8 mouse cellular contexts compared by ENCODE assay signal in genomic region chr19:6401951-6402350, GRCm38 (mm10). TPM values are rescaled to one million over a fixed set of nuclear protein-coding genes. Genes with fewer than 3 reads are reported as not detected.
A peak's percentile ranks its signal among the peaks of the same experiment; 100 is the strongest.
DNase-seq lines count a peak whose midpoint lies in the region; ATAC-seq and TF ChIP-seq lines count a peak whose summit lies in the region.

No protein-coding gene starts in this region.

- H3K27ac ChIP-seq in ES-Bruce4 (ENCODE audit: insufficient read depth, low read length): no peak overlapping the region
- no peak overlapping the region; the same call in 1 of the 2 replicates for H3K27ac ChIP-seq in forebrain, embryonic 10.5 days
- no peak overlapping the region for H3K27ac ChIP-seq in hindbrain, embryonic 16.5 days (ENCODE audit: low read depth, low read length)
- H3K27ac ChIP-seq in liver, embryonic 12.5 days: peak overlapping the region; percentile 73
- no peak overlapping the region for H3K27ac ChIP-seq in neural tube, embryonic 14.5 days (ENCODE audit: low read depth, low read length)

- no peaks in the 10 kb centered on the region for H3K9me3 ChIP-seq in ES-Bruce4 (replicated peaks; ENCODE audit: control insufficient read depth, insufficient read depth, low read length, poor library complexity, severe bottlenecking)
- H3K9me3 ChIP-seq in forebrain, embryonic 10.5 days: no peaks in the 10 kb centered on the region
- no peaks in the 10 kb centered on the region for H3K9me3 ChIP-seq in hindbrain, embryonic 16.5 days (ENCODE audit: control insufficient read depth, low read length)
- no peaks in the 10 kb centered on the region for H3K9me3 ChIP-seq in liver, embryonic 12.5 days (replicated peaks)
- no peaks in the 10 kb centered on the region for H3K9me3 ChIP-seq in neural tube, embryonic 14.5 days (ENCODE audit: control insufficient read depth, low read length)

- peak overlapping the region; percentile 99 for H3K4me2 ChIP-seq in hindbrain, embryonic 16.5 days (ENCODE audit: low read length)
- H3K4me2 ChIP-seq in liver, embryonic 12.5 days: peak overlapping the region; percentile 94
- peak overlapping the region; percentile 96 for H3K4me2 ChIP-seq in neural tube, embryonic 14.5 days (ENCODE audit: low read depth, low read length)

- no peak for TF ChIP-seq CTCF in ES-Bruce4 (IDR thresholded peaks at IDR 0.05; ENCODE audit: low read depth, low read length)

- H3K4me1 ChIP-seq in ES-Bruce4 (ENCODE audit: control insufficient read depth, insufficient read depth, low read length): peaks cover 2% of the 10 kb centered on the region
- H3K4me1 ChIP-seq in forebrain, embryonic 10.5 days: peaks cover 68% of the 10 kb centered on the region
- peaks cover 24% of the 10 kb centered on the region for H3K4me1 ChIP-seq in hindbrain, embryonic 16.5 days (ENCODE audit: control insufficient read depth, insufficient read depth, low read depth, low read length)
- peaks cover 67% of the 10 kb centered on the region for H3K4me1 ChIP-seq in liver, embryonic 12.5 days
- H3K4me1 ChIP-seq in neural tube, embryonic 14.5 days (ENCODE audit: control insufficient read depth, insufficient read depth, low read length): peaks cover 21% of the 10 kb centered on the region

- H3K9ac ChIP-seq in ES-Bruce4 (ENCODE audit: low read depth, poor library complexity, severe bottlenecking): peak overlapping the region; percentile 2; the same call in 1 of the 2 replicates
- H3K9ac ChIP-seq in hindbrain, embryonic 16.5 days (ENCODE audit: low read depth, low read length): peak overlapping the region; percentile 86
- H3K9ac ChIP-seq in liver, embryonic 12.5 days: peak overlapping the region; percentile 58
- 0 out of 2 replicates have a peak overlapping the region, but pooled peaks have one; percentile 32 for H3K9ac ChIP-seq in neural tube, embryonic 14.5 days (replicated peaks; ENCODE audit: low read depth, low read length)

- ATAC-seq in hindbrain, embryonic 16.5 days: no peak
- peak; percentile 17 for ATAC-seq in liver, embryonic 12.5 days
- ATAC-seq in neural tube, embryonic 14.5 days (ENCODE audit: low read depth): no peak
- no peak for ATAC-seq in megakaryocyte progenitor cell, adult 5-6 weeks (replicated peaks; ENCODE audit: poor library complexity)

- TF ChIP-seq POLR2A in ES-Bruce4 (IDR thresholded peaks at IDR 0.05; ENCODE audit: insufficient read depth, low read length): no peak

- no peak for DNase-seq in forebrain, embryonic 10.5 days (ENCODE audit: extremely low spot score, low spot score)
- DNase-seq in cerebellum, adult 9-10 months: no peak
- no peak for DNase-seq in gastrocnemius, postnatal 36 days

- WGBS in forebrain, embryonic 10.5 days: 11% methylated on average over 9 of the region's 9 CpGs
- WGBS in hindbrain, embryonic 16.5 days: 11% methylated on average over 9 of the region's 9 CpGs
- WGBS in liver, embryonic 12.5 days (ENCODE audit: insufficient replicate concordance): 3% methylated on average over 9 of the region's 9 CpGs
- WGBS in neural tube, embryonic 14.5 days: 12% methylated on average over 9 of the region's 9 CpGs

- peak overlapping the region; percentile 70 for H3K4me3 ChIP-seq in ES-Bruce4 (ENCODE audit: low read depth, low read length)
- peak overlapping the region; percentile 49 for H3K4me3 ChIP-seq in forebrain, embryonic 10.5 days
- H3K4me3 ChIP-seq in hindbrain, embryonic 16.5 days (ENCODE audit: low read length): peak overlapping the region; percentile 73
- peak overlapping the region; percentile 64 for H3K4me3 ChIP-seq in liver, embryonic 12.5 days
- peak overlapping the region; percentile 22 for H3K4me3 ChIP-seq in neural tube, embryonic 14.5 days (ENCODE audit: low read depth, low read length)

- no peaks in the 10 kb centered on the region for H3K36me3 ChIP-seq in ES-Bruce4 (ENCODE audit: control insufficient read depth, insufficient read depth, low read length, poor library complexity, severe bottlenecking)
- no peaks in the 10 kb centered on the region for H3K36me3 ChIP-seq in forebrain, embryonic 10.5 days (replicated peaks)
- H3K36me3 ChIP-seq in hindbrain, embryonic 16.5 days (ENCODE audit: control insufficient read depth, insufficient read depth, low read length): 0 out of 2 replicates have a peak, but pooled peaks cover 3% of the 10 kb centered on the region
- peaks cover 19% of the 10 kb centered on the region for H3K36me3 ChIP-seq in liver, embryonic 12.5 days
- no peaks in the 10 kb centered on the region for H3K36me3 ChIP-seq in neural tube, embryonic 14.5 days (ENCODE audit: control insufficient read depth, insufficient read depth, low read length)

- no peaks in the 10 kb centered on the region for H3K27me3 ChIP-seq in ES-Bruce4 (ENCODE audit: control insufficient read depth, insufficient read depth, low read length, poor library complexity, severe bottlenecking)
- H3K27me3 ChIP-seq in forebrain, embryonic 10.5 days (ENCODE audit: poor library complexity, severe bottlenecking): peaks cover 76% of the 10 kb centered on the region
- H3K27me3 ChIP-seq in hindbrain, embryonic 16.5 days (replicated peaks; ENCODE audit: control insufficient read depth, insufficient read depth, low read length): no peaks in the 10 kb centered on the region
- H3K27me3 ChIP-seq in liver, embryonic 12.5 days (replicated peaks): peaks cover 65% of the 10 kb centered on the region
- no peaks in the 10 kb centered on the region for H3K27me3 ChIP-seq in neural tube, embryonic 14.5 days (ENCODE audit: control insufficient read depth, insufficient read depth, low read length)

- TF ChIP-seq EP300 in ES-Bruce4 (IDR thresholded peaks at IDR 0.05; ENCODE audit: insufficient read depth, low read depth, low read length): 0 out of 2 replicates have a peak, but pooled peaks have one; percentile 37

- intact Hi-C loops in gastrocnemius, postnatal 36 days (cut with DNase I): no loop called here

RNA-seq across cellular contexts. Expression of gene Rasgrp2, which starts 2.8 kb away (rescaled TPM):
- polyA plus RNA-seq in ES-Bruce4 (2011; ENCODE audit: insufficient read depth, insufficient read length, low read depth, missing spikeins): 37.9 and 48.6 TPM in 2 replicates
- 15.6 and 17.0 TPM in 2 replicates for polyA plus RNA-seq in forebrain, embryonic 10.5 days (2016; fragmentation: Nextera tagmentation; extraction: Ambion mirVana)
- polyA plus RNA-seq in hindbrain, embryonic 16.5 days (2015; fragmentation: Nextera tagmentation; extraction: Ambion mirVana): 184 and 232 TPM in 2 replicates
- 97.8 and 106 TPM in 2 replicates for polyA plus RNA-seq in liver, embryonic 12.5 days (2016; fragmentation: Nextera tagmentation; extraction: Ambion mirVana)
- 81.6 and 130 TPM in 2 replicates for polyA plus RNA-seq in neural tube, embryonic 14.5 days (2014; fragmentation: Nextera tagmentation; extraction: Ambion mirVana)
- total RNA-seq in gastrocnemius, postnatal 36 days (2021): 10 to 100 TPM; 11.6 to 25.4 TPM
- 223 and 244 TPM in 2 replicates for total RNA-seq in megakaryocyte progenitor cell, adult 5-6 weeks (2015)
- 283 and 290 TPM in 2 replicates for total RNA-seq in megakaryocyte progenitor cell, adult 5-6 weeks (2017)

RNA-seq across cellular contexts. Expression of gene Nrxn2, which starts 16.6 kb away (rescaled TPM):
- polyA plus RNA-seq in ES-Bruce4 (2011; ENCODE audit: insufficient read depth, insufficient read length, low read depth, missing spikeins): 5.6 and 7.0 TPM in 2 replicates
- 2.8 and 3.1 TPM in 2 replicates for polyA plus RNA-seq in forebrain, embryonic 10.5 days (2016; fragmentation: Nextera tagmentation; extraction: Ambion mirVana)
- 29.1 and 37.1 TPM in 2 replicates for polyA plus RNA-seq in hindbrain, embryonic 16.5 days (2015; fragmentation: Nextera tagmentation; extraction: Ambion mirVana)
- polyA plus RNA-seq in liver, embryonic 12.5 days (2016; fragmentation: Nextera tagmentation; extraction: Ambion mirVana): 0.83 and 0.85 TPM in 2 replicates
- 46.3 and 66.5 TPM in 2 replicates for polyA plus RNA-seq in neural tube, embryonic 14.5 days (2014; fragmentation: Nextera tagmentation; extraction: Ambion mirVana)
- 1 to 10 TPM; 1.4 to 1.7 TPM for total RNA-seq in gastrocnemius, postnatal 36 days (2021)
- total RNA-seq in megakaryocyte progenitor cell, adult 5-6 weeks (2015): not detected in 2 replicates
- total RNA-seq in megakaryocyte progenitor cell, adult 5-6 weeks (2017): not detected in 2 replicates

RNA-seq across cellular contexts. Expression of gene Pygm, which starts 17.8 kb away (rescaled TPM):
- 4.1 and 4.6 TPM in 2 replicates for polyA plus RNA-seq in ES-Bruce4 (2011; ENCODE audit: insufficient read depth, insufficient read length, low read depth, missing spikeins)
- polyA plus RNA-seq in forebrain, embryonic 10.5 days (2016; fragmentation: Nextera tagmentation; extraction: Ambion mirVana): 0.83 and 2.0 TPM in 2 replicates
- 10.2 and 13.2 TPM in 2 replicates for polyA plus RNA-seq in hindbrain, embryonic 16.5 days (2015; fragmentation: Nextera tagmentation; extraction: Ambion mirVana)
- polyA plus RNA-seq in liver, embryonic 12.5 days (2016; fragmentation: Nextera tagmentation; extraction: Ambion mirVana): 2.6 and 2.7 TPM in 2 replicates
- polyA plus RNA-seq in neural tube, embryonic 14.5 days (2014; fragmentation: Nextera tagmentation; extraction: Ambion mirVana): 4.3 and 4.4 TPM in 2 replicates
- 1,000 to 10,000 TPM; 7,725 to 8,373 TPM for total RNA-seq in gastrocnemius, postnatal 36 days (2021)
- 0.30 and 1.5 TPM in 2 replicates for total RNA-seq in megakaryocyte progenitor cell, adult 5-6 weeks (2015)
- total RNA-seq in megakaryocyte progenitor cell, adult 5-6 weeks (2017): 0.47 TPM in 1 of 2 replicates, not detected in the other

RNA-seq across cellular contexts. Expression of gene Sf1, which starts 38.5 kb away (rescaled TPM):
- 333 and 355 TPM in 2 replicates for polyA plus RNA-seq in ES-Bruce4 (2011; ENCODE audit: insufficient read depth, insufficient read length, low read depth, missing spikeins)
- polyA plus RNA-seq in forebrain, embryonic 10.5 days (2016; fragmentation: Nextera tagmentation; extraction: Ambion mirVana): 201 TPM in 2 replicates
- polyA plus RNA-seq in hindbrain, embryonic 16.5 days (2015; fragmentation: Nextera tagmentation; extraction: Ambion mirVana): 81.4 and 106 TPM in 2 replicates
- polyA plus RNA-seq in liver, embryonic 12.5 days (2016; fragmentation: Nextera tagmentation; extraction: Ambion mirVana): 115 and 119 TPM in 2 replicates
- polyA plus RNA-seq in neural tube, embryonic 14.5 days (2014; fragmentation: Nextera tagmentation; extraction: Ambion mirVana): 91.7 and 112 TPM in 2 replicates
- total RNA-seq in gastrocnemius, postnatal 36 days (2021): 10 to 100 TPM; 75.8 to 84.5 TPM
- 268 and 287 TPM in 2 replicates for total RNA-seq in megakaryocyte progenitor cell, adult 5-6 weeks (2015)
- 156 and 192 TPM in 2 replicates for total RNA-seq in megakaryocyte progenitor cell, adult 5-6 weeks (2017)

Comparison
In these comparisons a context has a peak if more than half of its experiments do, and no peak if none do; other contexts are left out.
1. H3K4me3 ChIP-seq: peak in every context shown above with its lines; median percentile 73 in hindbrain, embryonic 16.5 days; 70 in ES-Bruce4; 64 in liver, embryonic 12.5 days; 49 in forebrain, embryonic 10.5 days; 22 in neural tube, embryonic 14.5 days.
2. H3K9ac ChIP-seq: peak in every context shown above with its lines; median percentile 86 in hindbrain, embryonic 16.5 days; 58 in liver, embryonic 12.5 days; 32 in neural tube, embryonic 14.5 days; 2 in ES-Bruce4.